Mouse (Mus musculus): Measurements from ENCODE around the gene Ninj2.

Ninj2 gene

DNA sequence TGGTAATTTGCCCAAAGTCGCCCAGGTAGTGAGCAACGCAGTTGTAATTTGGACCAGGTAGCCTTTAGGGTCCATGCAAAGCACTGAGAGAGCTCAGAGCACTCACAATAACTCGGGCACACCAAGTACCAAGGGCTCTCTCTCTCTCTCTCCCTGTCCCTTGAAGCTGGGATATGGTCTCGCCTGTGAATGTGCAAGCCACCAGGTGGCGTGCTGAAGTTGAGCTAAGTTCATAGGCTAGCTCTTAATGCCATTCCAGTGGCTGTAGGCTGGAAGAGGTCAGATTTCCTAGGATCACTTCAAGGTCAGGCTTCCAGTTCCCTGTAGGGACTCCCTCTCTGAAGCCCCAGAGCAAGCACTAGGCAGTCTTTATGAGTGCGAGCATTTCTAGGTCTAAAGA lies 129.5 kb downstream of the Ninj2 start:
- POLR2A ChIA-PET, result interaction anchor here (0.6 to 3.0 kb wide), 48 partner anchors 8 to 370 kb away, joined by 3 to 27 read pairs (median 4); partner anchors contain the start of genes B4galnt3 (in 4 of the 4), D330020A13Rik (in 2 of the 4), Ccdc77 (in 1 of the 4) and Kdm5a (in 1 of the 4)
- CTCF ChIA-PET, result interaction anchor here (0.5 to 2.1 kb wide), 85 partner anchors 9 to 1310 kb away, joined by 3 to 56 read pairs (median 5); partner anchors contain the start of genes B4galnt3 (in 4 of the 4) and D330020A13Rik (in 4 of the 4)

GRCm38 (mm10) chr6:120225355-120225754 lies 132.2 kb downstream of the Ninj2 start:
- ChIA-PET CTCF (interaction anchor here (0.6 to 2.4 kb wide), 6 partner anchors 57 to 1632 kb away, joined by 3 to 7 read pairs (median 5); no protein-coding TSS in a partner anchor), POLR2A (interaction anchor here (0.6 to 3.0 kb wide), 17 partner anchors 9 to 226 kb away, joined by 3 to 11 read pairs (median 4); partner anchors contain the start of genes B4galnt3 (in 2 of the 4) and D330020A13Rik (in 2 of the 4))

DNA sequence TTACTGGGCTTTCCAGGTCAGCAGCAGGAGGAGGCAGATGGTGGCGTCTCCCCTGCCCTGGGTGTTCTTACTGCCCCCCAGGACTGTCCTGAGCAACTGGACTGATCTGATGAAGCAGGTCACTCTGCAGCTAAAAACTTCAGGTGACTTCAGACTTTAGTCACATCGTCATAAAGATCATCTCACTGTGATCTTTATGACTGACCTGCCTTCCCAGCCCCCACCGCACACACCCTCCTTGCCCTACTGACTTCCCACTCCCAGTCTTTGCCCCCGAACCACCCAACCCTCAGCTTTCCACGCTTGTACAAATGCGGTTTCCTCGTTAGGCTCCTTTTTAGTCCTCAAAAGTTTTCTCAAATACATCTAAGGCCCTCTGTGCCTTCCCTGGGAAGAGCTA lies 133.9 kb downstream of the Ninj2 start:
- ChIA-PET CTCF (interaction anchor here (0.7 to 2.4 kb wide), 5 partner anchors 28 to 98 kb away, joined by 3 to 7 read pairs (median 4); no protein-coding TSS in a partner anchor), POLR2A (interaction anchor here in 2 of 4 experiments (0.9 to 2.8 kb wide), 12 partner anchors 8 to 91 kb away, joined by 3 to 12 read pairs (median 3); partner anchors contain the start of genes B4galnt3 (in 1 of the 2) and D330020A13Rik (in 1 of the 2))

- ChIA-PET CTCF (interaction anchor here in 2 of 4 experiments (0.7 to 1.2 kb wide), 3 partner anchors 64 to 74 kb away, joined by 3 read pairs; partner anchors contain the start of genes B4galnt3 (in 1 of the 2) and D330020A13Rik (in 1 of the 2)), POLR2A (interaction anchor here in 3 of 4 experiments (0.6 to 3.0 kb wide), 18 partner anchors 9 to 71 kb away, joined by 3 to 27 read pairs (median 4); partner anchors contain the start of genes B4galnt3 (in 1 of the 3) and D330020A13Rik (in 1 of the 3))
These were observed 136.7 kb downstream of the Ninj2 start for GRCm38 (mm10) chr6:120229806-120230205.

DNA sequence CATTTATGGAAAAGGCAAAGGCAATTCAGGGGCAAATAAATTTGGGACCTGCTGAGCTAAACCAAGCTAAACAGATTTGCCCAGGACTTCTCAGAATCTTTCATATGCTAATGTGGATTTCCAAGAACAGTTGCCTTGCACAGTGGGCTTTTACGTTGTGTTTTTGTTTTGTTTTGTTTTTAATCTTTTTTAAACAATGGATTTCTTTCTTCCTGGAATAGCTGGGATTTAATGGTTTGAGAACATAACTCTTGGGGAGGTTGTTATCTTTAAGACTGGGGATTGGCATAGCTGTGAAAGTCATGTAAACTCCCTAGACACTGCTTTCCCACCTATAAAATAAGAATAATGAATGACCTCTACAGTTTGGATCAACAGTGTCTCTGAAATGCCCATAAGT lies 137.3 kb downstream of the Ninj2 start:
- ChIA-PET CTCF (interaction anchor here in 3 of 4 experiments (0.5 to 1.2 kb wide), 6 partner anchors 37 to 505 kb away, joined by 3 to 4 read pairs (median 3); partner anchors contain the start of genes B4galnt3 (in 1 of the 3) and D330020A13Rik (in 1 of the 3)), POLR2A (interaction anchor here in 3 of 4 experiments (0.7 to 3.0 kb wide), 19 partner anchors 9 to 79 kb away, joined by 3 to 27 read pairs (median 4); partner anchors contain the start of genes B4galnt3 (in 1 of the 3) and D330020A13Rik (in 1 of the 3))

GRCm38 (mm10) chr6:120232885-120233284 lies 139.7 kb downstream of the Ninj2 start:
- ChIA-PET CTCF (interaction anchor here in 2 of 4 experiments (0.6 to 2.2 kb wide), 2 partner anchors 9 to 10 kb away, joined by 3 to 6 read pairs; no protein-coding TSS in a partner anchor), POLR2A (interaction anchor here in 2 of 4 experiments (0.5 to 1.7 kb wide), 3 partner anchors 10 to 191 kb away, joined by 3 to 6 read pairs (median 3); no protein-coding TSS in a partner anchor)

DNA sequence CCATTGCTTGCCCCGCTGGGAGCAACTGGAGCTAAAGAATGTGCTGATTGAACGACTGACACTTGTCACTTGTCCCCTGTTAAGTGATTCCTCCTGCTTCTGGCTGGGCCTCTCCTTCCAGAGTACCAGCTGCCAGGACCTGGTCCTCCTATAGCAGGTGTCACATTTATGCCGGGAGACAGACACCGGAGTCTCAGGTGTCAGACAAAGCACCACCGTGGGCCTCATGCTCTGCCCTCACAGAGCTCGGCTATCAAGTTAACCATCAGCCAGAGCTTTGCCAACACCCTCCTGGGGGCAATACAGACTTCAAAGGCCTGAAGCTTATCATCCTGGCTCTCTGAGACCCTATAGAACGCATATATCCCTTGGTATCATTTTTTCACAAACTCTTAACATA lies 142.7 kb downstream of the Ninj2 start:
- POLR2A ChIA-PET, result interaction anchor here (0.5 to 2.6 kb wide), 30 partner anchors 10 to 208 kb away, joined by 3 to 13 read pairs (median 4); partner anchors contain the start of gene B4galnt3 (in 1 of the 4)

GRCm38 (mm10) chr6:120240461-120240860 lies 147.3 kb downstream of the Ninj2 start:
- CTCF ChIA-PET, result interaction anchor here in 2 of 4 experiments (0.5 to 1.1 kb wide), 2 partner anchors 12 to 18 kb away, joined by 3 read pairs; no protein-coding TSS in a partner anchor
- POLR2A ChIA-PET, result interaction anchor here in 2 of 4 experiments (0.7 to 2.1 kb wide), 9 partner anchors 9 to 54 kb away, joined by 3 to 9 read pairs (median 5); partner anchors contain the start of genes B4galnt3 (in 1 of the 2) and D330020A13Rik (in 1 of the 2)

More for the DNA sequence above, 142.7 kb downstream of the Ninj2 start:
- CTCF ChIA-PET, result interaction anchor here in 3 of 4 experiments (0.6 to 2.4 kb wide), 7 partner anchors 13 to 75 kb away, joined by 3 to 8 read pairs (median 6); partner anchors contain the start of genes B4galnt3 (in 1 of the 3) and D330020A13Rik (in 1 of the 3)

GRCm38 (mm10) chr6:120241453-120241852 lies 148.3 kb downstream of the Ninj2 start:
- POLR2A ChIA-PET, result interaction anchor here in 2 of 4 experiments (0.6 to 2.1 kb wide), 11 partner anchors 9 to 140 kb away, joined by 3 to 9 read pairs (median 4); partner anchors contain the start of genes B4galnt3 (in 2 of the 2) and D330020A13Rik (in 2 of the 2)
- CTCF ChIA-PET, result no interaction called here

GRCm38 (mm10) chr6:120242530-120242929 lies 149.4 kb downstream of the Ninj2 start:
- POLR2A ChIA-PET, result interaction anchor here in 1 of 4 experiments (0.5 to 1.6 kb wide), 3 partner anchors 52 to 72 kb away, joined by 4 to 5 read pairs (median 4); partner anchors contain the start of genes B4galnt3 and D330020A13Rik
- CTCF ChIA-PET, result interaction anchor here in 1 of 4 experiments (0.5 kb wide), 1 partner anchor 47 kb away, joined by 3 read pairs; no protein-coding TSS in a partner anchor

DNA sequence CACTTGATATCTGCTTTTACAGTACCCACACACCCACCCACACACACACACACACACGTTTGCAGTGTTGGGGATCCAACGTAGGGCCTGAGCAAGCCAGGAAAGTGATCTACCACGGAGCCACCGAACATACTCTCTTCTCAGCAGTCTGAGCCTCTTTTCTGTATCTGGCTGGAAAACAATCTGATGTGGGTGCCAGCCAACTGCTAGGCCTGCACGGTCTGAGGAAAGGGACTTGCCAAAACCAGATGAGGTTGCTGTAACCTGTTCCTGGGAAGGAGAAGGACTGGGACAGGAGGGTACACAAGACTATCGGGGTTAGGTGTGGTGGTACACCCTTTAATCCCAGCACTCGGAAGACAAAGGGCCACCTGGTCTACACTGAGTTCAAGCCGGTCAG lies 150.1 kb downstream of the Ninj2 start:
- POLR2A ChIA-PET, result interaction anchor here in 1 of 4 experiments (1.1 to 1.5 kb wide), 2 partner anchors 16 to 18 kb away, joined by 3 read pairs; no protein-coding TSS in a partner anchor
- CTCF ChIA-PET, result no interaction called here

DNA sequence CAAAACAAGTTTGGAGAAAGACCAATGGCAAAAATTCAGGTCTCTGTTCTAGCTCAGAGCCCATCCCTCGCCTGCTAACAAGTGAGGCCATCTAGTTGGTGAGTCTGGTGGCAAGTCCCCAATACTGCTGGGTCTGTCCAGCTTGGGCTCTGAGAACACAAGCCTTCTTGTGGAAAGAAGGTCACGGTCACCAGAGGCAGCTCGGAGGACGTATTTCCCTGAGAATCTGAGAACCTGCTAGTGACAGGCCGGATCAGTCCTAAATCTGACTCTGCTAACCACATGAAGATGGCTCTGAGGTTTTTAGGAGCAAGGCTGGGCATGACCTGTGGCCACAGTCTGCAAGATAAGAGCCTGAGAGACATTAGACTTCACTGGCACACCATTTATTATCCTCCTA lies 153.5 kb downstream of the Ninj2 start:
- CTCF ChIA-PET, result no interaction called here
- POLR2A ChIA-PET, result interaction anchor here in 1 of 4 experiments (0.7 to 2.8 kb wide), 5 partner anchors 11 to 48 kb away, joined by 3 to 7 read pairs (median 5); no protein-coding TSS in a partner anchor

DNA sequence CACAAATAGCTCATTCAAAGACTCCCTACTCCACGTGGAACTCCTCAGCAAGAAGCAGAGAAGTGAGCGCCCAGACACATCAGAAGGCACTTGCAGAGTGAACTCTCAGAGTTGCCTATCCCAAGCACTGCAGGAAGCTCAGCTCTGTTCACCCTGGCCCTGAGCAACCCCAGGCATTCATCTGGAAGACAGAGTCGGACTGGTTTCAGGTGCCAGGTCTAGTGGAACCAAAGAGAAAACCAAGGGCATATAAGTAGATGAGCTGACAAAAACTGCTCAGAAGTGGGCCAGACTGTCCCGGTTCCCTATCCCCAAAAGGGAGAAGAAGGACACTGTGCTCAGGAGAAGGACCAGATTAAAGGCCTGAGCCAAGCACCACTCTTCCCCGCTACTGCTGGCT lies 156.7 kb downstream of the Ninj2 start:
- ChIA-PET CTCF (interaction anchor here in 3 of 4 experiments (0.7 to 1.9 kb wide), 3 partner anchors 13 to 27 kb away, joined by 3 to 6 read pairs (median 3); no protein-coding TSS in a partner anchor), POLR2A (interaction anchor here in 3 of 4 experiments (0.5 to 2.6 kb wide), 14 partner anchors 9 to 213 kb away, joined by 3 to 14 read pairs (median 7); partner anchors contain the start of gene B4galnt3 (in 1 of the 3))
